Mouse (Mus musculus) CD4-positive, CD25-positive, alpha-beta regulatory T cell, adult 2 months (primary cell): Measurements from ENCODE around the gene Ptov1.

Source experiments
- DNase-seq: peaks from one replicate; pipeline ENCODE4 v3.0.0-alpha.2; 2012; ENCODE audit warnings: low read depth, low spot score

Gene Ptov1

DNA sequence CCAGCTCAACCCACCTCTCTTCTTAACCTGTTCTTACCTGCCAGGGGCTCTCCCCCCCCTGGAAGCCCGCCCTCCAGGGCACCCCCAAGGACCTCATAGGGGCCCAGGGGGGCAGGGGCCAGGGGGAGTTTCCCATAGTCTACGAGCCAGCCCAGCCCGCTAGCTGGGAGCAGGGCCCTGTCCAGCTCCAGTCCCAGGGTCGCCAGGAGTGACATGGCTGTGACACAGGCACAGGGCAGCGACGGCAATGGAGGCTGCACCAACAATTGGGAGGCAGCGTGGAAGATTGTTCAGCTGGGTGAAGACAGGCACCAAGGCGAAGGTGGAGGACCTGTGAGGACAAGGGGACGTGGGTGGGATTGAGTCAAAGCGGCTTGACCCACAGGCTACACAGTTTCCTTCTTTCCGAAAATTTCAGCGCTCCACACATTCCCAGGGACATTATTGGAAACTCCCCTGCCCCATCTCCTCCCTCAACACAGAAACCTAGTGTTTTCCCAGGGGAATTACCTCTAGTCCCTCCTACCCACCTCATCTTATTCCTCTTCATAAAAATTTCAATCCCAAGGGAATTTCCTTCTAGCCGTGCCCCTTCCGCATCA lies 54.5 kb downstream of the Ptov1 start:
- DNase-seq = peak; percentile 35

DNA sequence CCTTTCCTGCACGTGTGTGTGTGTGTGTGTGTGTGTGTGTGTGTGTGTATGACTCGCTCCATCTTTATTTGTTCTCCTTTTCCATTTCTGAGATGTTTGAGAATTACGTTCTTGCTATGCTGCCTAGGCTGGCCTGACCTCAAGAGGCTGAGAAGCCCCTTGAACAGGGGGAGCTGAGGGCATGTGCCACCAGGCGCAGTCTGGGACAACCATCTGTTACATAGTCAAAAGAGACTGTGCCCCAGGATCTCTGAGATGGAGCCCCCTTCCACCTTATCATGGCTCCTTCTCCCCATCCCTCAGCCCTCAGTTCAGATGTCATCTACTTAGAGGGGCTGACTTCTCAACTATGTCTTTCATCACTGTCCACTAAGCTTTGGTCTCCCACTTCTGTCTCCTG lies 55.2 kb downstream of the Ptov1 start:
- DNase-seq = no peak

DNA sequence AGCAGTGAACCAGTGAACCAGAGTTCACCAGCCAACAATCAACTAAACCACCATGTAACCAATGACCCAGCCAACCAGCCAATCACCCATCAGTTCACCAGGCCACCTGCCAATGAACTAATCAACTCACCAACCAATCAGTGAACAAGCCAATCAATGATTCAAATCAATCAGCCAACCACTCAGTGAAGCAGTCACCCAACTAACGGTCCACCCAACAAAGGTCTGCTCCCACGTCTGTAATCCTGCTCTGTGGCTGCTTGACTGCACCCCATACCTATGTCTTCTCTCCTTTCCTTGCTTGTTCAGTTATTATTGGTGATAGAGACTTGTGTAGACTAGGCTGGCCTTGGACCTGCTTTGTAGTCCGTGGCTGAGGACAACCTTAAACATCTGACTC lies 55.6 kb downstream of the Ptov1 start:
- no peak for DNase-seq
